Mouse (Mus musculus) megakaryocyte, adult 5-6 weeks (primary cell): ENCODE results near the gene Scn4a. TPM values are rescaled to one million over a fixed set of nuclear protein-coding genes. Genes with fewer than 3 reads are reported as not detected.
A peak's percentile ranks its signal among the peaks of the same experiment; 100 is the strongest.

Source experiments
- ATAC-seq: 2 replicates; pipeline ENCODE4 v1.8.0; 2016; ENCODE audit warnings: mild to moderate bottlenecking, inconsistent platforms; ENCODE audit not compliant: poor library complexity, severe bottlenecking
- total RNA-seq, 2 experiments: library from RNA; stranded (forward) in 1 of 2; stranded (reverse) in 1 of 2; fragments of 153-499, 151-499 nt in 1 of 2; fragments of 221-1000, 200-1000 nt in 1 of 2; gene quantifications; 2 replicates each; pipeline versions ENCODE4 v1.2.3 to v1.2.4; 2015 to 2017

Gene Scn4a
- total RNA-seq, 2 experiments from 2014 or later = 0.07 TPM; not detected in 1

GRCm38 (mm10) chr11:106274374-106274773 is 78.7 kb downstream of the Scn4a start:
- no peak for ATAC-seq

- ATAC-seq = no peak
Measured at GRCm38 (mm10) chr11:106273811-106274210, 79.3 kb downstream of the Scn4a start.

GRCm38 (mm10) chr11:106273311-106273684 is 79.8 kb downstream of the Scn4a start:
- ATAC-seq = no peak

- ATAC-seq = peak; percentile 83
Measured at GRCm38 (mm10) chr11:106272644-106273310, 80.3 kb downstream of the Scn4a start, which contains the start of gene Smarcd2. Smarcd2 (minus strand) TSS chr11:106272972.

GRCm38 (mm10) chr11:106271794-106272643 is 81.1 kb downstream of the Scn4a start:
- peak; percentile 22 for ATAC-seq

- no peak for ATAC-seq
Measured at GRCm38 (mm10) chr11:106271131-106271793, 81.8 kb downstream of the Scn4a start.

GRCm38 (mm10) chr11:106269060-106269431 is 84.0 kb downstream of the Scn4a start:
- no peak for ATAC-seq

Other genes starting within 250 kb of the Scn4a start
- 1.4 TPM in 1 of 2 replicates, not detected in the other for gene Gm10840, start 192.4 kb downstream of the Scn4a start, total RNA-seq (2015)
- not detected in 2 replicates for gene Gm10840, start 192.4 kb downstream of the Scn4a start, total RNA-seq (2017)
- 242 and 247 TPM in 2 replicates for gene Limd2, start 192.4 kb downstream of the Scn4a start, total RNA-seq (2015)
- gene Limd2, start 192.4 kb downstream of the Scn4a start, total RNA-seq (2017) = 56.3 and 61.8 TPM in 2 replicates
- 27.2 and 28.3 TPM in 2 replicates for gene Strada, start 151.1 kb downstream of the Scn4a start, total RNA-seq (2015)
- gene Strada, start 151.1 kb downstream of the Scn4a start, total RNA-seq (2017) = 20.3 and 26.1 TPM in 2 replicates
- gene Ccdc47, start 136.9 kb downstream of the Scn4a start, total RNA-seq (2015) = 25.8 and 36.0 TPM in 2 replicates
- 110 and 156 TPM in 2 replicates for gene Ccdc47, start 136.9 kb downstream of the Scn4a start, total RNA-seq (2017)
- 28.6 and 30.3 TPM in 2 replicates for gene Ddx42, start 136.4 kb downstream of the Scn4a start, total RNA-seq (2015)
- gene Ddx42, start 136.4 kb downstream of the Scn4a start, total RNA-seq (2017) = 51.7 and 62.6 TPM in 2 replicates
- 13.0 and 14.0 TPM in 2 replicates for gene Ftsj3, start 97.2 kb downstream of the Scn4a start, total RNA-seq (2015)
- 46.6 and 59.1 TPM in 2 replicates for gene Ftsj3, start 97.2 kb downstream of the Scn4a start, total RNA-seq (2017)
- 34.4 and 41.0 TPM in 2 replicates for gene Psmc5, start 97.1 kb downstream of the Scn4a start, total RNA-seq (2015)
- 52.7 and 63.9 TPM in 2 replicates for gene Psmc5, start 97.1 kb downstream of the Scn4a start, total RNA-seq (2017)
- 56.0 and 66.2 TPM in 2 replicates for gene Smarcd2, start 80.3 kb downstream of the Scn4a start, total RNA-seq (2015)
- 253 and 270 TPM in 2 replicates for gene Smarcd2, start 80.3 kb downstream of the Scn4a start, total RNA-seq (2017)
- gene Tcam1, start 76.6 kb downstream of the Scn4a start, total RNA-seq (2015) = 0.09 and 0.14 TPM in 2 replicates
- 0.04 and 0.08 TPM in 2 replicates for gene Tcam1, start 76.6 kb downstream of the Scn4a start, total RNA-seq (2017)
- not detected in 2 replicates for gene Gh, start 51.4 kb downstream of the Scn4a start, total RNA-seq (2015)
- not detected in 2 replicates for gene Gh, start 51.4 kb downstream of the Scn4a start, total RNA-seq (2017)
- gene Cd79b, start 38.5 kb downstream of the Scn4a start, total RNA-seq (2015) = 29.3 and 35.4 TPM in 2 replicates
- 12.6 and 15.4 TPM in 2 replicates for gene Cd79b, start 38.5 kb downstream of the Scn4a start, total RNA-seq (2017)
- not detected in 2 replicates for gene Prr29, start 12.2 kb upstream of the Scn4a start, total RNA-seq (2015)
- not detected in 2 replicates for gene Prr29, start 12.2 kb upstream of the Scn4a start, total RNA-seq (2017)
- gene Icam2, start 34.8 kb upstream of the Scn4a start, total RNA-seq (2015) = 24.5 and 28.2 TPM in 2 replicates
- 49.3 and 62.2 TPM in 2 replicates for gene Icam2, start 34.8 kb upstream of the Scn4a start, total RNA-seq (2017)
- 37.9 and 43.1 TPM in 2 replicates for gene Ern1, start 134.6 kb upstream of the Scn4a start, total RNA-seq (2015)
- 28.8 and 35.0 TPM in 2 replicates for gene Ern1, start 134.6 kb upstream of the Scn4a start, total RNA-seq (2017)